Mouse (Mus musculus): ENCODE measurements around the gene Ccdc181.

- TF ChIP-seq KAT2A (conservative IDR thresholded peaks at IDR 0.05; ENCODE audit: low read depth, low read length) (no peak), USF1 (IDR thresholded peaks at IDR 0.05; ENCODE audit: low read depth, low read length) (no peak), ETS1 (IDR thresholded peaks at IDR 0.05; ENCODE audit: low read depth, low read length) (no peak), POLR2AphosphoS2 (IDR thresholded peaks at IDR 0.05; ENCODE audit: low read length) (no peak), ZC3H11A (IDR thresholded peaks at IDR 0.05; ENCODE audit: low read depth, low read length) (no peak), E2F4 (IDR thresholded peaks at IDR 0.05; ENCODE audit: borderline replicate concordance, low read depth, low read length) (no peak), ELF1 (IDR thresholded peaks at IDR 0.05; ENCODE audit: low read depth, low read length) (no peak), USF2 (IDR thresholded peaks at IDR 0.05; ENCODE audit: borderline replicate concordance in 1 of 2, insufficient read depth in 1 of 2, low read depth in 1 of 2, low read length in 2 of 2) (no peak), MAX (IDR thresholded peaks at IDR 0.05; ENCODE audit: low read length) (no peak), EP300 (IDR thresholded peaks at IDR 0.05; ENCODE audit: low read depth in 1 of 2, low read length in 2 of 2) (no peak), CTCF (IDR thresholded peaks at IDR 0.05 in 2 of 3, conservative IDR thresholded peaks at IDR 0.05 in 1 of 3; ENCODE audit: control insufficient read depth in 1 of 3, insufficient read depth in 1 of 3, low read depth in 2 of 3, low read length in 3 of 3, poor library complexity in 1 of 3, severe bottlenecking in 1 of 3) (no peak)
These were observed 26.6 kb downstream of the Ccdc181 start for GRCm38 (mm10) chr1:164301949-164302348.

Data from MEL (cell line).